Mouse (Mus musculus): ENCODE measurements at regions not wholly inside any gene's neighbourhood (a gene's known extent, or its start where the extent isn't known, plus 50 kb on each side); places are given as distances from the start of the nearest gene placed in this dataset.

- peak; percentile 21 to 48 for DNase-seq
Observed at GRCm38 (mm10) chr9:98685548-98685947, 84.1 kb upstream of the Mrps22 start.

DNA sequence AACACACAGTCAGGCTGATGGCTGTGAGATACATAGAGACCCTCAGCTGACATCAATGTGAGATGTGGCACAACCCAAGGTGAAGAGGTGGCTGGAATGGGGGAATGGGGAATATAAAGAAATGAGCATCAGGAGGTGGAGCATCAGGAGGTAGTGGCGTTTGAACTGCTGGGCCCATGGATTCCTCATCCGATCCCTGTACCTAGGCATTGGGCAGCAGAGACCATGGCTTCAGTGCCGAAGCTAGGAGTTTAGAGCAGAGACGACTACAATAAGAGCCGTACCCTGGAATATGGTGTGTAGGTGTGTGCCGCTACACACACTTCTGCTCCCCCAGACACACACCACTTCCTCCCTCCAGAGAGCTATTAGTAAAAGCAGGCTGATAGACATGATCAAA, 82.9 kb upstream of the Mrps22 start:
- DNase-seq: no peak

- no peak for DNase-seq
Observed at GRCm38 (mm10) chr9:98675612-98676011, 74.2 kb upstream of the Mrps22 start.

- DNase-seq: no peak
Observed at GRCm38 (mm10) chr9:98673461-98674114, 72.1 kb upstream of the Mrps22 start.

GRCm38 (mm10) chr9:98672361-98672760, 70.9 kb upstream of the Mrps22 start:
- DNase-seq: no peak

DNA sequence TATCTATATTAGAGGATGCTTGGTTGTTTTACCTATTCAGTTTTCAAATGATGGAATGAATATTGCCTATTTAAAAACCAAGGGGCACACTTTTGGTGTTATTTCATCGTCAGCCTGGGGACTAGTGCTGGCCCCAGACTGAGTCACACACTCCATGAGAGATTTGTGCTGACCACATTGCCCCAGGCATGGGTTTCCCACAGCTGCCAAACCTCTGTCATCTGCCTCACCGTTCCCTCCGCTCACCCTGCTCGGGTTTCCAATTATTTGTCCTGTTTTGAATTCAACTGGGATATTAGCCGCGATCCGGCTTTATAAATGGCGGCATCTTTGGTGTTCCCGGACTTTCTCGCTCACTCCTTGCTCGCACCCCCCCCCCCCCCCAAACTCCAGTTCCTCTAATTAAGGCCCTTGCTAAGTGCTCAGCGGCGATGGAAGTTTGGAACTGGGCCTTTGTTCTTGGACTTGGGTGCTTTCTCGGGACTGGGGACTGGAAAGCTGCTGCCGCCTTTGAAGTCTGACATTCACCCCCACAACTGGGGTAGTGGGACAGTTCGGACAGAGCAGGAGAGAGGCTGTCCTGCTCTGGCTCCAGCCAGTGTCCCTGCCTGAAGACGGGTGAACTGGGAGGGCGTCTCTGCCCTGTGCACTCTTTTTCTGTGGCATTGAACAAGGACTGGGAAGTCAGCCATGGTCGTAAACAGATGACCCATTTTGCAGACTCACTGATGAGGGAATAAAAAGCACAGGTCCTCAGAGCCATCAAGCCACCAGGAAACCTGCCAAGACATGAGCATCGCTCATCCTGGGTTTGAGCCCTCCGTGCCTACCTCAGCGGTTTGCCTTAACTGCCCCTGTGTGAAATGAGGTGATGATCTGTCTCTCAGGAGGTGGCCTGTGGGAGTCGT, 67.2 kb upstream of the Mrps22 start:
- no peak for DNase-seq

DNA sequence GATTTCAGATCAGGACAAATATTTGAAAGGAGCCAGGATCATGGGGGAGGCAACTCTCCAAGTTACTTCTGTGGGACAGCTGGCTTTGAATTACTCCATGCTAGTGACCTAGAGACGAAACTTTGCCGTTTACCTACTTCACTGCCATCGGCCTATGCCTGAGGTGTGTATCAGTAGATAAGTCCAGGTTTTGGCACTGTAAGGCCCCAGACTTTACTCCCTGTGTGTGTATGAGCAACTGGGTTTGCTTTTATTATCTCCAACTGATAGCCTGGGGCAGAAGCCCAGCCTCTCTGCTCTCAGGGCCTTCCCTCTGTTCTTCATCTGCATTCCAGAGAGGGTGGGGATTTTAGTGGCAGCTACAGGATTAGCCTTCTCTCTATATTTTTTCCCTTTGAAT, 65.6 kb upstream of the Mrps22 start:
- no peak for DNase-seq

GRCm38 (mm10) chr9:98663011-98663410, 61.6 kb upstream of the Mrps22 start:
- no peak for DNase-seq

DNA sequence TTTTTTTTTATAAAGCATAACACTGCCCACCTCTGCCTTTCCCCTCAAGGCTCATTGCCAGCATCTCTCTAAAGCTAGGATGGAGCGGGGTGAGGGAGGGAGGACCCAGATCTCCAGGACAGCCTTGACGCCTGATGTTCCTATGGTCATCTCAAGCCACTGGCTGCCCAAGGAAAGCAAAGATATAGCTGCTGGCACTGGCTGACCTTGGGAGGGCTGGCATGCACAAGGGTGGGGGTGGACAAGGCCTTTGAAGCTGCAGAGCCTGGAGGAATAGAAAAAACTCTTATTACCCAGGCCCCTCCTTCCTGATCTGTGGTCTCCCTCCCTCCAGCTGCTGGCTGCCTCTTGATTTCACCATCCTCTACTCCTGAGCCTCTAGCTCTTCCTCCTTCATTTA, 50.2 kb upstream of the Mrps22 start:
- no peak for DNase-seq
